Mouse (Mus musculus) subcutaneous adipose tissue, adult 2 months (tissue): ENCODE data around the gene Unc5b. TPM values are rescaled to one million over a fixed set of nuclear protein-coding genes. Genes with fewer than 3 reads are reported as not detected.

Experiments used
- polyA plus RNA-seq: library from polyadenylated mRNA; depleted of rRNA; stranded (reverse); fragments of >200 nt; gene quantifications from 2 replicates; pipeline ENCODE4 v1.2.3, GENCODE M21; 2012; ENCODE audit warnings: low replicate concordance; rRNA removed

Unc5b gene
- 7.8 and 11.1 TPM in 2 replicates for polyA plus RNA-seq

DNA sequence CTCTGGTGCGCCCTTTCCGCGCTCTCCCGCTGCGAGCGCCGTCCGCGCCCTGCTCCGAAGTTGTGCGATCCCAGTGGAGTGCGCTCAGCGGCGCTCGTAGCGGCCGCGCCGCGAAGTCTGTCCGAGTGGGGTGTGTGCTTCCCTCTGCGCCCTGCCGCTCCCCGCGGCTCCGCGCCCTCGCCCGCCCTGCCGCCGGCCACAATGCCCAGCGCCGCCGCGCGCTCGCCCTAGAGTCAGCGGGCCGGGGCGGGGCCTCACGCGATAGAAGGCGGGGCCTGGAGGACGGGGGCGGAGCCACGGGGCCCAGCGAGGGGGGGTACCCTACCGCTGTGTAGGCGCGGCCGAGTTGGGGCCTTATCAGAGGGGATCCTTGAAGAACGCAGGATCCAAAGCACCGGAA lies at the start of gene Unc5b:
Unc5b (minus strand) TSS at position 203 of the 400 bp plus-strand sequence.

DNA sequence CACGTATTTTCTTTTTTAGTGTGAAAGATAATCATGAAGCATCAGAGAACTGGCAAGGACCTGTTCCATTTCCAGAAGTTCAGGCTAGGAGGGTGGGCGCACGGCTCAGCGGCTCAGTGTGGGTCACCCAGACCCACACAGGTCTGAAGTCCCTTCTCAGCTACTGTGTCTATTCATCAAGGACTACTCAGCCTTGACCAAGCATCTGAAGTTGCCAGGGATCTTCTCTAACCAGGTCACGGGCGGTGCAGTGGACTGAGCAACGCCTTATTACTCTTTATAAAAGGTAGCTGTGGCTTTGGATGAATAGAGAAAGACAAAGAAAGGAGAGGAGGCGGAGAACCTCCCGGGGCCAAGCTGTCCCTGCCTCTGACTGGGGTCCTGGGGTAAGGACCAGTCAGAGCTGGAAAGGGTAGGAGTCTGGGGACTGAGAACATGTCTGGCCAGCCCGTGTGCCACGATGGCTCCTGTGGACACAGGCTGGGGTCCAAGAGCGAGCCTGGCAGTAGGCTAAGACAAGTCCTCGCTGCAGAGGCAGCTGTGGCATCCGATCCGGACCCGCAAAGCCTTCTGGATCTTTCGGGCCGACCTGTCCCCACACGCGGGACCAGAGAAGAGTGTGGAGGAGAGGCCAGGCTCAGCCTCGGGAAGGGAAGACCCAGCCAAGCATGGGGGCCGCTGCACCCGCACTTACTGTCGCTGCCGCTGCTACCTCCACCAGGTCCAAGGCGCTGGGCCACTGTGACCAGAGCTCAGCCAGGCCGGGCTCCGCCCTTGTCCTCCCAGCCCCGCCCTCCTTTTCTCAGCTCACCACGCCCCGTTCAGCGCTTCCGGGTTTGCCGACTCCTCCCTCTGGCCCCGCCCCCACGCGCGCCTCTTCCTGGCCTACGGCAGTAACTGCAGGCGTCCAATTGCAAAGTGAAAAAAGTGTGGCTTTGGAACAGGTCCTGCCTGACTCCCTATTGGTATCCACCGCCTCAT lies 79.1 kb downstream of the Unc5b start, which contains the start of gene Slc29a3:
Slc29a3 (minus strand) TSS at position 755 of the 981 bp plus-strand sequence.

Other genes with a start within 250 kb of the Unc5b start
- 2.4 and 9.0 TPM in 2 replicates for gene Cdh23, start 135.1 kb downstream of the Unc5b start, polyA plus RNA-seq
- 11.9 and 19.8 TPM in 2 replicates for gene Slc29a3, start 78.8 kb downstream of the Unc5b start, polyA plus RNA-seq